Mouse (Mus musculus): Measurements from ENCODE around the gene Mfsd6l.

GRCm38 (mm10) chr11:68536465-68536864 is 19.5 kb upstream of the Mfsd6l start:
- TF ChIP-seq CTCF (conservative IDR thresholded peaks at IDR 0.05; ENCODE audit: insufficient read depth, insufficient read length, low read depth, low read length) = no peak
- no peak for TF ChIP-seq POLR2A (IDR thresholded peaks at IDR 0.05; ENCODE audit: low read depth, low read length)
